Mouse (Mus musculus): ENCODE data around the gene Gpx8.

GRCm38 (mm10) chr13:113061746-113062145, 15.5 kb upstream of the Gpx8 start:
- no peak for TF ChIP-seq CTCF (IDR thresholded peaks at IDR 0.05; ENCODE audit: low read depth)
- no peak for TF ChIP-seq EP300 (IDR thresholded peaks at IDR 0.05; ENCODE audit: low read depth)
